Mouse (Mus musculus) lung, embryonic 16.5 days (tissue): ENCODE data around the gene Cd200r1. TPM values are rescaled to one million over a fixed set of nuclear protein-coding genes. Genes with fewer than 3 reads are reported as not detected.
"Not testable (repeated sequence)": the region's sequence is repeated elsewhere in the genome, so short reads cannot be mapped to it uniquely, and the experiment has no call there.

Experiments used
- ATAC-seq: fragments of 200-750 bp; cut with Nextera tagmentation; 2 replicates; pipeline ENCODE4 v1.8.0; 2017; ENCODE audit warnings: low read depth, mild to moderate bottlenecking, moderate library complexity
- H3K27ac ChIP-seq: fragments of 300-500 bp; sonication (generic); 2 replicates; pipeline ENCODE4 v1.5.1; 2014; ENCODE audit warnings: mild to moderate bottlenecking, control low read depth, low read length
- H3K27me3 ChIP-seq: fragments of 300-500 bp; sonication (generic); 2 replicates; pipeline ENCODE4 v1.6.1; 2014; ENCODE audit warnings: low read depth, low read length, mixed read lengths; ENCODE audit not compliant: control insufficient read depth, insufficient read depth
- H3K36me3 ChIP-seq: fragments of 300-500 bp; sonication (generic); 2 replicates; pipeline ENCODE4 v1.6.1; 2014; ENCODE audit warnings: low read length; ENCODE audit not compliant: control insufficient read depth, insufficient read depth
- H3K4me1 ChIP-seq: fragments of 300-500 bp; sonication (generic); replicated peaks from 2 replicates; pipeline ENCODE4 v1.6.1; 2014; ENCODE audit warnings: low read length, mixed read lengths; ENCODE audit not compliant: control insufficient read depth, insufficient read depth
- H3K4me2 ChIP-seq: fragments of 300-500 bp; sonication (generic); 2 replicates; pipeline ENCODE4 v1.6.1; 2014; ENCODE audit warnings: low read depth, low read length, control low read depth
- H3K4me3 ChIP-seq: fragments of 300-500 bp; sonication (generic); 2 replicates; pipeline ENCODE4 v1.5.1; 2014; ENCODE audit warnings: mild to moderate bottlenecking, low read length, control low read depth
- H3K9ac ChIP-seq: fragments of 300-500 bp; sonication (generic); 2 replicates; pipeline ENCODE4 v1.6.1; 2014; ENCODE audit warnings: low read length, control low read depth
- H3K9me3 ChIP-seq: fragments of 300-500 bp; sonication (generic); 2 replicates; pipeline ENCODE4 v1.6.1; 2016; ENCODE audit warnings: low read length; ENCODE audit not compliant: control insufficient read depth
- WGBS: fragments of 180-500 bp; shearing (Covaris S2); extraction: QIAGEN DNeasy Blood & Tissue Kit; methylation state at CpG from one replicate; pipeline ENCODE4 v1.1.7; 2014; 5-methylcytosine and 5-hydroxymethylcytosine counted together
- polyA plus RNA-seq: library from polyadenylated mRNA; unstranded; fragments of >200 nt; fragmentation: Nextera tagmentation; extraction: Ambion mirVana; gene quantifications from 2 replicates; pipeline ENCODE4 v1.2.1, GENCODE M21; 2015

Gene Cd200r1
- polyA plus RNA-seq, 1 experiment from 2014 or later = 1.2 TPM

- Histone ChIP-seq H3K36me3 (no peaks in the 10 kb centered on the region), H3K9me3 (no peaks in the 10 kb centered on the region), H3K4me3 (no peak overlapping the region), H3K4me2 (no peak overlapping the region), H3K9ac (no peak overlapping the region), H3K4me1 (no peaks in the 10 kb centered on the region), H3K27ac (no peak overlapping the region), H3K27me3 (no peaks in the 10 kb centered on the region)
- WGBS = 39% methylated on average over 1 of the region's 1 CpGs
- ATAC-seq = no peak
These were observed 52.5 kb downstream of the Cd200r1 start for GRCm38 (mm10) chr16:44818010-44818409.

GRCm38 (mm10) chr16:44820545-44820944, 55.0 kb downstream of the Cd200r1 start:
- no peak overlapping the region for H3K27ac ChIP-seq
- H3K4me3 ChIP-seq = no peak overlapping the region
- H3K27me3 ChIP-seq = no peaks in the 10 kb centered on the region
- H3K9ac ChIP-seq = no peak overlapping the region
- ATAC-seq = no peak
- 66% methylated on average over 4 of the region's 4 CpGs for WGBS
- no peaks in the 10 kb centered on the region for H3K9me3 ChIP-seq
- no peak overlapping the region for H3K4me2 ChIP-seq
- H3K4me1 ChIP-seq = no peaks in the 10 kb centered on the region
- H3K36me3 ChIP-seq = no peaks in the 10 kb centered on the region

- no peak for ATAC-seq
- no peak overlapping the region for H3K4me3 ChIP-seq
- no peak overlapping the region for H3K9ac ChIP-seq
- H3K27ac ChIP-seq = no peak overlapping the region
- no peaks in the 10 kb centered on the region for H3K4me1 ChIP-seq
- H3K36me3 ChIP-seq = no peaks in the 10 kb centered on the region
- 35% methylated on average over 3 of the region's 3 CpGs for WGBS
- H3K4me2 ChIP-seq = no peak overlapping the region
- H3K9me3 ChIP-seq = no peaks in the 10 kb centered on the region
- H3K27me3 ChIP-seq = no peaks in the 10 kb centered on the region
These were observed 66.8 kb downstream of the Cd200r1 start for GRCm38 (mm10) chr16:44832286-44832685.

GRCm38 (mm10) chr16:44833189-44833588, 67.7 kb downstream of the Cd200r1 start:
- not testable (repeated sequence) for H3K4me3 ChIP-seq, H3K9ac ChIP-seq, H3K4me1 ChIP-seq, H3K36me3 ChIP-seq, H3K9me3 ChIP-seq, H3K27ac ChIP-seq, ATAC-seq, H3K27me3 ChIP-seq, H3K4me2 ChIP-seq
- WGBS = 35% methylated on average over 2 of the region's 2 CpGs

Other genes starting within 250 kb of the Cd200r1 start
- gene Boc, start 206.8 kb upstream of the Cd200r1 start, polyA plus RNA-seq = 29.7 and 32.0 TPM in 2 replicates
- 8.1 and 8.4 TPM in 2 replicates for gene Nepro, start 41.4 kb upstream of the Cd200r1 start, polyA plus RNA-seq
- 27.9 and 29.7 TPM in 2 replicates for gene Gtpbp8, start 19.4 kb upstream of the Cd200r1 start, polyA plus RNA-seq
- 0.11 and 0.28 TPM in 2 replicates for gene Cd200r4, start 46.0 kb downstream of the Cd200r1 start, polyA plus RNA-seq
- not detected in 2 replicates for gene Cd200r2, start 101.4 kb downstream of the Cd200r1 start, polyA plus RNA-seq
- 0.40 and 0.48 TPM in 2 replicates for gene Cd200r3, start 177.9 kb downstream of the Cd200r1 start, polyA plus RNA-seq